Mouse (Mus musculus) myocyte (in vitro differentiated cells): ENCODE measurements around the gene Hspg2. TPM values are rescaled to one million over a fixed set of nuclear protein-coding genes. Genes with fewer than 3 reads are reported as not detected.
A peak's percentile ranks its signal among the peaks of the same experiment; 100 is the strongest.

ENCODE experiments used
- H3K27me3 ChIP-seq: one replicate; pipeline ENCODE4 v1.6.1; 2011; ENCODE audit not compliant: control insufficient read depth, insufficient read depth, insufficient read length
- H3K36me3 ChIP-seq: one replicate; pipeline ENCODE4 v1.6.1; 2011; ENCODE audit not compliant: control insufficient read depth, insufficient read depth
- H3K4me2 ChIP-seq: one replicate; pipeline ENCODE4 v1.6.1; 2011; ENCODE audit warnings: low read depth, control low read depth
- H3K4me3 ChIP-seq: one replicate; pipeline ENCODE4 v1.5.1; 2011; ENCODE audit warnings: mild to moderate bottlenecking, control low read depth, moderate library complexity
- H3K79me2 ChIP-seq: one replicate; pipeline ENCODE4 v1.6.1; 2011; ENCODE audit not compliant: control insufficient read depth, insufficient read depth
- H3ac ChIP-seq: one replicate; pipeline ENCODE4 v1.6.1; 2011; ENCODE audit not compliant: control insufficient read depth, insufficient read length
- CEBPB ChIP-seq: IDR thresholded peaks from 2 replicates; pipeline ENCODE4 v1.6.1; 2011; ENCODE audit warnings: mild to moderate bottlenecking, moderate library complexity; ENCODE audit not compliant: poor library complexity, insufficient read depth, severe bottlenecking
- E2F4 ChIP-seq: IDR thresholded peaks from one replicate; pipeline ENCODE4 v1.6.1; 2011; ENCODE audit warnings: mild to moderate bottlenecking, control low read depth, moderate library complexity; ENCODE audit not compliant: insufficient read depth
- MAX ChIP-seq: IDR thresholded peaks from one replicate; pipeline ENCODE4 v1.6.1; 2011; ENCODE audit warnings: low read depth, mild to moderate bottlenecking, control low read depth
- MYOG ChIP-seq, 3 experiments: IDR thresholded peaks; one replicate each; pipeline ENCODE4 v1.6.1; 2011; ENCODE audit warnings: control low read depth in 2 of 3, low read depth in 2 of 3, mild to moderate bottlenecking in 2 of 3; ENCODE audit not compliant: insufficient read length in 2 of 3, control insufficient read depth in 1 of 3, insufficient read depth in 1 of 3
- POLR2A ChIP-seq: IDR thresholded peaks from one replicate; pipeline ENCODE4 v1.6.1; 2011; ENCODE audit warnings: low read depth, mild to moderate bottlenecking, control low read depth, moderate library complexity; ENCODE audit not compliant: insufficient read length
- POLR2AphosphoS2 ChIP-seq: IDR thresholded peaks from one replicate; pipeline ENCODE4 v1.6.1; 2011; ENCODE audit warnings: low read depth, control low read depth; ENCODE audit not compliant: insufficient read length
- REST ChIP-seq: IDR thresholded peaks from one replicate; pipeline ENCODE4 v1.6.1; 2011; ENCODE audit warnings: mild to moderate bottlenecking, control low read depth, moderate library complexity; ENCODE audit not compliant: insufficient read depth, insufficient read length
- SRF ChIP-seq: IDR thresholded peaks from one replicate; pipeline ENCODE4 v1.6.1; 2011; ENCODE audit warnings: low read depth; ENCODE audit not compliant: control insufficient read depth, insufficient read length
- TCF12 ChIP-seq: IDR thresholded peaks from one replicate; pipeline ENCODE4 v1.6.1; 2011; ENCODE audit warnings: mild to moderate bottlenecking, control low read depth; ENCODE audit not compliant: poor library complexity, insufficient read depth, severe bottlenecking
- TCF3 ChIP-seq: IDR thresholded peaks from one replicate; pipeline ENCODE4 v1.6.1; 2011; ENCODE audit warnings: low read depth, control low read depth; ENCODE audit not compliant: insufficient read length
- USF1 ChIP-seq: IDR thresholded peaks from one replicate; pipeline ENCODE4 v1.6.1; 2011; ENCODE audit warnings: low read depth, mild to moderate bottlenecking, control low read depth, moderate library complexity
- polyA plus RNA-seq: library from polyadenylated mRNA; unstranded; fragments of >200 nt; fragmentation: generic; extraction: Trizol; gene quantifications from one replicate; pipeline ENCODE4 v1.2.1, GENCODE M21; 2012; ENCODE audit warnings: missing spikeins

The Hspg2 gene
- polyA plus RNA-seq, 1 experiment = 209 TPM

DNA sequence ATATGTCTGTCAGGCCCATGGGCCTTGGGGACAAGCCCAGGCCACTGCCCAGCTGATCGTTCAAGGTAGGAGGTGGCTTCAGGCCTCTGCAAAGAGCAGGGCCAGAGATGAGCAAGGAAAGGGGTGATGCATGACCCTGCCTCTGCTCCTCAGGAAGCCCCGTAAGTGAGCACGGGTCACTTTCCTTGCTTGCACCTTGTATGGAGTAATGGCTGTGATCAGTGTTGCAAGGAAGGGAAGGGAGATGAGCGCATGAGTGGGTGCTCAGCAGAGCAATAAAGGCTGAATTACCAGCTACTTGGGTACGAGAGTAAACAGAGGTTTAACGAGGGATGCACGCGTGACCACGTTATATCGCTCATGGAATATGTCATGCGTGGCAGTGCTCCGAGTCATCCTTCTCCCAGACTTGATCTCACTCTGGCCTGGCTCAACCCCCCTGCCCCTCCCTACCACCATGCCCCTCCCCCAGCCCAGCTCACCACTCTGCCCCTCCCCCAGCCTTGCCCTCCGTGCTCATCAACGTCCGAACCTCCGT, 88.2 kb downstream of the Hspg2 start:
- Histone ChIP-seq H3K4me3 (no peak overlapping the region), H3K27me3 (no peaks in the 10 kb centered on the region), H3K79me2 (no peaks in the 10 kb centered on the region), H3ac (no peak overlapping the region), H3K4me2 (no peak overlapping the region), H3K36me3 (peaks cover 41% of the 10 kb centered on the region)
- TF ChIP-seq CEBPB (no peak), POLR2AphosphoS2 (no peak), POLR2A (no peak)

DNA sequence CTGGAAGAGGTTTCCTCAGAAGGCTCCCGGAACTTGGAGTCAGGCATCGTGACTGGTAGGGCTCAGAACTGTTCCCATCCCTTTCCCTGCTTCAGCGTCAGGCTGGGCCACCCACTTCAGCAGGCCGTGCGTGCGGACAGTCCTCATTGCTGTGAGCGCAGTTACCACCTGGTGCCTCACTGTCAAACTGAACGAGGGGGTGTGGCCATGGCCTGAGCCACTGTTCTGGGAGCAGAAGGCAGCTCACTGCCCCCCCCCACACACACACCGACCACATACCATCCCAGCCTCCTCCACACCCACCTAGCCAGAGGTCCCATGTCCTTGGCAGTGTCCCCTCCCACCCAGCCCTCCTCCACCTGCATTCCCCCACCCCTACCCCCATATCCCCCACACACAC, 101.3 kb downstream of the Hspg2 start:
- Histone ChIP-seq H3ac (no peak overlapping the region), H3K79me2 (no peaks in the 10 kb centered on the region), H3K36me3 (peaks cover 10% of the 10 kb centered on the region), H3K4me2 (no peak overlapping the region), H3K27me3 (no peaks in the 10 kb centered on the region), H3K4me3 (no peak overlapping the region)
- peak; percentile 36 for TF ChIP-seq POLR2AphosphoS2
- no peak for TF ChIP-seq MAX
- TF ChIP-seq TCF12 = no peak
- TF ChIP-seq REST = no peak
- TF ChIP-seq CEBPB = no peak
- TF ChIP-seq POLR2A = peak; percentile 33

DNA sequence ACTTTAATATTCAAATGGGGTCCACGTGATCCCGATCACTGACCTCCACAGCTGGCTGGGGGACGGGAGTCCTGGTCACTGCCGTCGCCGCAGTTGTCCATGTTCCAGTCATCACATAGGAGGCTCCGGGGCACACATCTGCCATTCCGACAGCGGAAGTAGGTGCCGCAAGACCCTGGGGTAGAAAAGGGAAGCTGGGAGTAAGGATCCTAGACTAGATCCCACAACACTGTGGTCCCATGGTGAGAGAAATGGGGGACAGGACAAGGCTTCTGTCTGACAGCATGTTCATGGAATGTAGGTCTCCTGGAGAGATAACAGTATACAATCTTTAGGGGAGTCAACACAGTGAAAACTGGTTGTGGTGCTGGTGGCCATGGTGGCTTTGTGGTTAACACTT, 105.9 kb downstream of the Hspg2 start, which contains the start of gene Ldlrad2:
Ldlrad2 (minus strand) TSS at position 101 of the 400 bp plus-strand sequence.
- Histone ChIP-seq H3K79me2 (no peaks in the 10 kb centered on the region), H3K36me3 (peaks cover 3% of the 10 kb centered on the region), H3ac (no peak within 1 kb of the TSS), H3K27me3 (peaks cover 6% of the 10 kb centered on the region), H3K4me2 (no peak within 1 kb of the TSS), H3K4me3 (no peak within 1 kb of the TSS)
- TF ChIP-seq SRF (no peak), MYOG (IDR thresholded peaks at IDR 0.05; ENCODE audit: control insufficient read depth in 1 of 3, insufficient read depth in 1 of 3, insufficient read length in 2 of 3, low read depth in 2 of 3) (no peak), E2F4 (no peak), POLR2AphosphoS2 (no peak), USF1 (no peak), POLR2A (no peak), TCF12 (no peak), TCF3 (no peak)

DNA sequence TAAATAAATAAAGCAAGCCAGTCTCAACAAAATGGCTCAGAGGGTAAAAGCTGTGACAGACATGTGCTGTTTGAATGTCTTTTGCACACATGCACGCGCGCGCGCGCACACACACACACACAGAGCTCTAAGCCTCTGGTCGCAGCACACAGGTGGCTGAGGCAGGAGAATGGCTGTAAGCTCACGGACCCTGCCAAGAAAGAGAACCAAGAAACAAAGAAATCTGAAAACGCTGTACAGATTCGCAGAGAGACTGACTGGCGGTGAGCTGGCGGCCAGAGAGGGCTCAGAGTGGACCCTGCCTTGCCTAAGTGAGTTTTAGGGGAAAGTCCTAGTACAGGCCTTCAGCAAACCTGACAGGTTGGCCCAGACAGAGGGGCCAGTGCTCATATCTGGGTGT, 108.9 kb downstream of the Hspg2 start:
- no peak for TF ChIP-seq TCF12
- no peak for TF ChIP-seq POLR2AphosphoS2
- TF ChIP-seq MYOG (IDR thresholded peaks at IDR 0.05; ENCODE audit: control insufficient read depth in 1 of 3, insufficient read depth in 1 of 3, insufficient read length in 2 of 3, low read depth in 2 of 3) = no peak
- no peak for TF ChIP-seq TCF3
- no peak for TF ChIP-seq CEBPB
- TF ChIP-seq SRF = no peak
- TF ChIP-seq E2F4 = no peak
- TF ChIP-seq MAX = no peak
- no peak for TF ChIP-seq USF1
- no peaks in the 10 kb centered on the region for H3K36me3 ChIP-seq
- no peak overlapping the region for H3ac ChIP-seq
- H3K4me3 ChIP-seq = no peak overlapping the region
- no peaks in the 10 kb centered on the region for H3K79me2 ChIP-seq
- H3K4me2 ChIP-seq = no peak overlapping the region
- H3K27me3 ChIP-seq = peaks cover 6% of the 10 kb centered on the region

DNA sequence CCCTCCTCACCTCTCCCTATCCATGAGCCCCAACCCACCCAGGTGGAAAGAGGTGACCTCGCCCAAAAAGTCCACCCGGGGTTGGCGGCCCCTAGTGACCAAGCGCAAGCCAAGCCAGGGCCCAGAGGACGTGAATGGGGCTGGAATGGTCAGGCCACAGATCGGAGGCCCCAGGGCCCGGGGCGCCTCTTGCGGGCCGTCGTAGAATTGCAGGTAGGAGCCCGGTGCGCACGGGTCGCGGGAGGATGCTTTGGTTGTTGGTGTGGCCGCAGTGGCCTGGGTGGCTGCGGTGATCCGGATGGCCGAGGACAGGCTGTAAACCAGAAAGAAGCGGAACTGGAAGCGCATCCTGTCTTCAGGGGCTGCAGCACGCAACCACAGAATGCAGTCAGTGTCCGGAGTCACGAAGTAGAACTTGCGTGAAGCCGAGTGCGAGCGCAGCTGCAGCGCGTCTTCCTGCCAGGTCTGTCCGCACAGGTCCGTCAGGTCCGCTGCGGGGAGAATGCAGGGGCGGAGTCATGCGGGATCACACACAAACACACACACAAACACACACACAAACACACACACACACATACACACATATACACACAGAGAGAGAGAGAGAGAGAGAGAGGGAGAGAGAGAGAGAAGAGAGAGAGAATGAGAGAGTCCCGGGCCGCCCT, 109.7 kb downstream of the Hspg2 start:
- H3K4me3 ChIP-seq = no peak overlapping the region

More for the DNA sequence above, 109.7 kb downstream of the Hspg2 start:
- TF ChIP-seq POLR2AphosphoS2 = no peak
- no peak for TF ChIP-seq TCF3
- no peak for TF ChIP-seq MYOG (IDR thresholded peaks at IDR 0.05; ENCODE audit: control insufficient read depth in 1 of 3, insufficient read depth in 1 of 3, insufficient read length in 2 of 3, low read depth in 2 of 3)
- TF ChIP-seq MAX = no peak
- no peak for TF ChIP-seq TCF12
- TF ChIP-seq E2F4 = no peak
- no peak for TF ChIP-seq POLR2A
- TF ChIP-seq REST = no peak
- TF ChIP-seq SRF = no peak
- Histone ChIP-seq H3K36me3 (no peaks in the 10 kb centered on the region), H3K27me3 (peaks cover 6% of the 10 kb centered on the region), H3ac (no peak overlapping the region), H3K4me2 (no peak overlapping the region), H3K79me2 (no peaks in the 10 kb centered on the region)
